Mouse (Mus musculus): ENCODE results near the gene Crp. TPM values are rescaled to one million over a fixed set of nuclear protein-coding genes. Genes with fewer than 3 reads are reported as not detected.
A peak's percentile ranks its signal among the peaks of the same experiment; 100 is the strongest.

Crp gene
- polyA plus RNA-seq (2016; fragmentation: Nextera tagmentation; extraction: Ambion mirVana) = not detected in 2 replicates

DNA sequence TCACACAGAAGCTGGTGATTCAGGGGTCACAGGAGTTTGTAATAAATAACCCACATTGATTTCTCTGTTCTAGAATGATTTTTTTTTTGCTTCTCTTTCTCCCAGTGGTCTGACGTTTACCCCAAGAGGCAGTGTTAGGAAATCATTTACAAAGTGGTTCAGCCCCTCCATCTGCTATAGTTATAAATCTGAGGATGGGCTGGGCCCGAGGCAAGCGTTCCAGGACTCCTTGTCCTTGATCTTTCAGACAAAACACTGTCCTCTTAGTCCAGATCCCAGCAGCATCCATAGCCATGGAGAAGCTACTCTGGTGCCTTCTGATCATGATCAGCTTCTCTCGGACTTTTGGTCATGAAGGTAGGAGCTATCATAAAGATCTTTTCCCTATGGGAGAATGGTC, at the start of gene Crp:
Gene Crp, plus strand, starts transcription at position 212 of the 400 bp plus-strand sequence.
- H3K4me3 ChIP-seq = no peak within 1 kb of the TSS
- H3K27me3 ChIP-seq (replicated peaks; ENCODE audit: low read depth, poor library complexity, severe bottlenecking) = no peaks in the 10 kb centered on the region
- H3K9me3 ChIP-seq = no peaks in the 10 kb centered on the region
- H3K4me1 ChIP-seq = no peaks in the 10 kb centered on the region
- no peak within 1 kb of the TSS for H3K27ac ChIP-seq (replicated peaks)
- DNase-seq (ENCODE audit: low spot score) = no peak
- H3K36me3 ChIP-seq (replicated peaks) = no peaks in the 10 kb centered on the region
- WGBS = 83% methylated on average over 4 of the region's 4 CpGs

DNA sequence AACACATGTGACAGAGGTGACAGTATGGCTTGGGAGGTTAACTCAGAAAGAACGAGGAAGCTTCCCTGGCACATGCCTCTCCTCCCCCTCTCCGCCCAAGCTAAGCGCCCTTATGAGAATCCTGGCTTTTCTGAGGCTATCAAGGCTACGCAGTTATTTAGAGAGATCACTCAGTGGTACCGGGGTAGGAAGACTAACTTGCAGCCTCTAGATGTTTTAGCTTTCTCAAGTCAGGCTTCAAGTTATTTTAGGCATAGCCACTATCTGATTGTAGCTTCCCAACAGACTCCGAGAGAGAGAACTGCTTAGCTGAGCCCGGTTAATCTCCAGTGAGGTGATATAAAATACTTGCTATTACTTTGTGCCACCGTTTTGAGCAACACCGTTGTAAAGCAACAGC, 48.5 kb upstream of the Crp start:
- DNase-seq (ENCODE audit: low spot score) = no peak
- no peak overlapping the region for H3K4me3 ChIP-seq
- no peaks in the 10 kb centered on the region for H3K9me3 ChIP-seq
- WGBS = 87% methylated on average over 9 of the region's 9 CpGs
- H3K4me1 ChIP-seq = 0 out of 2 replicates have a peak, but pooled peaks cover 3% of the 10 kb centered on the region
- no peak overlapping the region for H3K27ac ChIP-seq (replicated peaks)
- no peaks in the 10 kb centered on the region for H3K36me3 ChIP-seq (replicated peaks)
- H3K27me3 ChIP-seq (replicated peaks; ENCODE audit: low read depth, poor library complexity, severe bottlenecking) = no peaks in the 10 kb centered on the region

DNA sequence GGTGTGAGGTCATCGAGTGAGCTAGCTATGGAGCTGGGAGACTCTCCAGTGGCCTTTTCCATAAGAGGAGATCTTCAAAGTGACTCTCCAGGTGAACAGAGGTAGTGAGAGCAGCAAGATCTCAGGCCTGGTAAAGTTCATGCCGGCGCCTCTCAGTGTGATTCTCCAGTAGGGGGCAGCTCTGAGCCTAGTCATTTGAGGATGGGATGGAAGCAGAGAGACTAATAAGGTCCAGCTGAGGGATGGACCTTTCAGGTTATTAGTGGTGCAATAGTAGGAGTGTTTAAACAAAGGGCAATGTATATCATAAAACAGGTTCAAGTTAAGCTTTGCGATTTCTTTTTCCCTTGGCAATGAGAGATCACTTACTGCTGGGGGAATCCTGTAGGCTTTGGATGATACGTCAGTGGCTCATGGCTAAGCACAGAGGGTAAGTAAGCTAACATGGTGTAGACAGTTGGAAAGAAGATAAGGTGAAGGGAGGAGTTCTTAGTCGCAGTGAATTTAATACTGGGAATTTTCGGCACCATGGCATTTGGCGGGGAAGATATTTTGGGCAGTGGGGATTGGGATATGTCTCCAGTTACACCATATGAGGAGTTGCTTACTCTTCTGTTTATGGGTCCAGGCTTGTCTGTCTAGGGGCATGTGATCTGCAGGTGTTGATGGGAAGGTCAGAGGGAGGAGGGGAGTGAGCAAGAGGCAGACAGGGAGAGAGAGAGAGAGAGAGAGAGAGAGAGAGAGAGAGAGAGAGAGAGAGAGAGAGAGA, 47.2 kb upstream of the Crp start:
- WGBS = 58% methylated on average over 8 of the region's 8 CpGs
- Histone ChIP-seq H3K9me3 (no peaks in the 10 kb centered on the region), H3K27ac (replicated peaks) (no peak overlapping the region), H3K27me3 (replicated peaks; ENCODE audit: low read depth, poor library complexity, severe bottlenecking) (no peaks in the 10 kb centered on the region), H3K4me3 (no peak overlapping the region), H3K4me1 (0 out of 2 replicates have a peak, but pooled peaks cover 3% of the 10 kb centered on the region), H3K36me3 (replicated peaks) (no peaks in the 10 kb centered on the region)
- peak; percentile 42 for DNase-seq (ENCODE audit: low spot score)

DNA sequence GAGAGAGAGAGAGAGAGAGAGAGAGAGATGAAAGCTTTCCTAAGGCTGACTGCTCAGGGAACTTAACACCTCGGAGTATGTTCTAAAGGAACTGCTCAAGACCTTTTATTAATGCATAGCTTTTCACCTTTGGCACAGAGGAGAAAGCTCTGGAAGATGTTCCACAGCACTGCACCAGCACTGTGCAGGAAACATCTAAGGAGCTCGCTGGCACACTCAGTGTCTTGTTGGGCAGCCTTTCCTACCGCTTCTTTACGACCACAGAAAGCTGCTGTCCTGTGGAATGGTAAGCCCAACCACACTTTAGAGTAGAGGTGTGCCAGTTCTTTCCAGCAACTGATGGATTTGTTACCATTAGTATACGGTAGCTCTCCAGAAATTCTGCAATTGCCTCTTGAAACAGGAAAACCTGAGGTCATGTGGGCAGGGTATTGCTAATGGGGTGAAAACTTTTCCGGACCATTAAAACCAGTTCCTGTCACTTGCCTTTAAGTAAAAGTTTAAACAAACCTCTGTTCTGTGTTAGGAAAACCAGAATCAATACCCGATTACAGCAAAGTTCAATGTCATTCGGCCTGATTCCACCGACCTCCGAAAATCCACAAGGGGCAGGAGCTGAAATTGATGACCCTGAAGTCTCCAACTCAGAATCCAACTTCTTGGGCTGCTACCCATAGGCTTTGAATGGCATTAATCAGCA, 46.4 kb upstream of the Crp start:
- Histone ChIP-seq H3K9me3 (no peaks in the 10 kb centered on the region), H3K27ac (replicated peaks) (no peak overlapping the region), H3K27me3 (replicated peaks; ENCODE audit: low read depth, poor library complexity, severe bottlenecking) (no peaks in the 10 kb centered on the region), H3K4me3 (no peak overlapping the region), H3K36me3 (replicated peaks) (no peaks in the 10 kb centered on the region), H3K4me1 (0 out of 2 replicates have a peak, but pooled peaks cover 3% of the 10 kb centered on the region)
- DNase-seq (ENCODE audit: low spot score) = no peak
- WGBS = 87% methylated on average over 10 of the region's 10 CpGs

DNA sequence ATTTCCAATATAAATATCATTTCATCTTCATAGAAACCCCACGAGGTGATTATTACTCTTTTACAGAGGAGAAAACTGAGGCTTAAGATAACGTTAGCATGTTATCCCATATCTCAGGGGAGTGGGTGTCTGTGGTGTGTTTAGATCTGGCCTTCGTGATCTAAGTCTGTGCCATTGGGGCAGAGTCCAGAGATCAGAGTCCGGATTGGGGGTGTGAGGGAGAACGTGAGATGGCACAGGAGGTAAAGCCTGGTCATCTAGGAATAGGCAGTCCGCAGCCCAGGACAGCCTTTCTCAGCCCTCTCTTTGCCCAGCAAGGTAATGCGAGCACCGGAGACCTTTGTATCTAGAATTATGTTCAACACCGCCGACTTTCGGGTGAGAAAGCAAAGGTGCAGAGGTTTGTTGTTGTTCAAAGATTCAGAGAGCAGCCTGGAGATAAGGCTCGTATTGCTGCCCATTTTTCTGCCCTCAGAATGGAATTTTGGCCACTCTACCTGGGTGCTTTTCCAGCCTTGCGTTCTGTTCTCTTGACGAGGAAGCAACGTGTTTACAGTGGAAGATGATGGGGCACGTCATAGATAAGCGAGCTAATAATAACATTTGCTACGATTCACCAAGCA, 45.7 kb upstream of the Crp start:
- Histone ChIP-seq H3K27me3 (replicated peaks; ENCODE audit: low read depth, poor library complexity, severe bottlenecking) (no peaks in the 10 kb centered on the region), H3K4me1 (0 out of 2 replicates have a peak, but pooled peaks cover 3% of the 10 kb centered on the region), H3K27ac (replicated peaks) (no peak overlapping the region), H3K36me3 (replicated peaks) (no peaks in the 10 kb centered on the region), H3K9me3 (no peaks in the 10 kb centered on the region), H3K4me3 (no peak overlapping the region)
- no peak for DNase-seq (ENCODE audit: low spot score)
- WGBS = 87% methylated on average over 18 of the region's 18 CpGs

DNA sequence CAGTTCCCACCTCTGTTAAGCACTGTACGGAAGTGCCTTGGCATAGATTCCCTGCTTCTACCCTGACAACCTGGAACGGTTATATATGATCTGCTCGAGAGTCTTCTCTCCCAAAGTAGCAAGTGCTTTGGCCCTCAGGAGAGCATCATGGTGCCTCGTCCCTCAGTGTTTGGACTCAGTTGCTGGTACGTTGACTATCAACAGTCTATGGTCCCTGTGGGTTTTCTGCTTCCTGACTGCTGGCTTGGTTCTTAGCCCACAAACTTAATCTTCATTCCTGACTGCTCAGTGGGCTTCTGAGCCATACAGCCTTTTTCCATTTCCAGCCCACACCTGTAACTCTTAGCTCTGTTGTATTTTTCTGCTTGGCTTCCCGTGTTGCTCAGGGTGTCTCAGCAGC, 44.0 kb upstream of the Crp start:
- Histone ChIP-seq H3K36me3 (replicated peaks) (no peaks in the 10 kb centered on the region), H3K27ac (replicated peaks) (no peak overlapping the region), H3K4me3 (no peak overlapping the region), H3K4me1 (no peaks in the 10 kb centered on the region), H3K27me3 (replicated peaks; ENCODE audit: low read depth, poor library complexity, severe bottlenecking) (no peaks in the 10 kb centered on the region), H3K9me3 (no peaks in the 10 kb centered on the region)
- no peak for DNase-seq (ENCODE audit: low spot score)
- WGBS = 87% methylated on average over 6 of the region's 6 CpGs

DNA sequence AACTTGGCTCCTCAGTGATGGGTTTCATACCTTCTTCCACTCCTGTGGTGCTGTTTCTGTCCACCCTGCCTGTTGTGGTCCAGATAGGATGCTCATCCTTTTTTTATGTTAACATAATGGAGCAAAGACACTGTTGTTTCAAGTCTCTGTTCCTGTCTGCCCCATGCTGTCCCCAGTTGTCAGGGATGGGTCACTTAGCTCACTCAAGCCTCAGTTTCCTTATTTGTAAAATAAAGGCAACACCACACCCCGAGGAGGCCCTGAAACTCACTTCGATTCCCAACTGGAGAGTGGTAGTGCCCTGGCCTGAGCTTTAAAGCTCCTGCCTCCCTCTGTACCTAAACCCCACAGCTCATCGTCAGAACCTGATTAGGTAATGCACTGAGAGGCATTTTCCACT, 40.6 kb upstream of the Crp start:
- no peak overlapping the region for H3K4me3 ChIP-seq
- no peaks in the 10 kb centered on the region for H3K4me1 ChIP-seq
- H3K36me3 ChIP-seq (replicated peaks) = no peaks in the 10 kb centered on the region
- DNase-seq (ENCODE audit: low spot score) = no peak
- H3K9me3 ChIP-seq = no peaks in the 10 kb centered on the region
- H3K27ac ChIP-seq (replicated peaks) = no peak overlapping the region
- H3K27me3 ChIP-seq (replicated peaks; ENCODE audit: low read depth, poor library complexity, severe bottlenecking) = no peaks in the 10 kb centered on the region
- 67% methylated on average over 3 of the region's 3 CpGs for WGBS

DNA sequence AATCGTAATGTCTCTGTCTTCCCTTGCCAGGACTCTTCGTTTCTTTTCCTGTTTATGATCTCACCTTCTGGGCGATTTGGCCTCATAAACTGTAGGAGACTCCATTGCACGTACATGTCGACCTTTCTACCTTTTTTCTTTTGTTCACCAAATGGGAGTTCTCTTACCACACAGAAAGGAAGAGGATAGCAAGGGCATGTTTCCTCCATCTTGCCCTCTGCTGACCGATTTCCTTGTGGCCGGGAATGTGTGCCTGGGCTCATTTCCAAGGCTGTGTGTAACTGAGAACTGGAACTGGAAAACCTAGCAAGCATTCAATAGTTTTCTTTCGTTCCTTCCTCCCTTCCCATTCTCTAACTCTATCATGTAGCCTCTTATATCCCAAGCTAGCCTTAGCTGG, 38.2 kb upstream of the Crp start:
- WGBS = 90% methylated on average over 8 of the region's 8 CpGs
- no peak for DNase-seq (ENCODE audit: low spot score)
- Histone ChIP-seq H3K27ac (replicated peaks) (no peak overlapping the region), H3K4me1 (no peaks in the 10 kb centered on the region), H3K4me3 (no peak overlapping the region), H3K9me3 (no peaks in the 10 kb centered on the region), H3K27me3 (replicated peaks; ENCODE audit: low read depth, poor library complexity, severe bottlenecking) (no peaks in the 10 kb centered on the region), H3K36me3 (replicated peaks) (no peaks in the 10 kb centered on the region)

DNA sequence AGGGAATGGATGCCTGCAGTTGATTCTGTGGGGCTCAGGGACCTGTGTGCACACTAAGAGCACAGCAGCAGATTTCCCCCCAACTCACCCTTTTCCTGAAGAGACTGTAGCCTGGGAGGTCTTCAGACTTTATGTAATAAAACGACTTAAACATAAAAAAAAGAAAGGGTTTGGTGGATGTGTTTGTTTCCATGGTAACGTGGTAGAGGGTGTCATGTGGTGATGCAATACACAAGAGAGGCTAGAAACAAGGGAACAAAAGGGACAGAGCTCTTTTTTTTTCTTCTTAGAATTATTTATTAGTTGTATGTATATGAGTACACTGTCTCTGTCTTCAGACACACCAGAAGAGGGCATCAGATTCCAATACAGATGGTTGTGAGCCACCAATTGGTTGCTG, 32.4 kb upstream of the Crp start:
- H3K27ac ChIP-seq (replicated peaks) = no peak overlapping the region
- no peaks in the 10 kb centered on the region for H3K4me1 ChIP-seq
- H3K27me3 ChIP-seq (replicated peaks; ENCODE audit: low read depth, poor library complexity, severe bottlenecking) = no peaks in the 10 kb centered on the region
- H3K36me3 ChIP-seq (replicated peaks) = no peaks in the 10 kb centered on the region
- no peak for DNase-seq (ENCODE audit: low spot score)
- H3K4me3 ChIP-seq = no peak overlapping the region
- 67% methylated on average over 2 of the region's 2 CpGs for WGBS
- H3K9me3 ChIP-seq = no peaks in the 10 kb centered on the region

DNA sequence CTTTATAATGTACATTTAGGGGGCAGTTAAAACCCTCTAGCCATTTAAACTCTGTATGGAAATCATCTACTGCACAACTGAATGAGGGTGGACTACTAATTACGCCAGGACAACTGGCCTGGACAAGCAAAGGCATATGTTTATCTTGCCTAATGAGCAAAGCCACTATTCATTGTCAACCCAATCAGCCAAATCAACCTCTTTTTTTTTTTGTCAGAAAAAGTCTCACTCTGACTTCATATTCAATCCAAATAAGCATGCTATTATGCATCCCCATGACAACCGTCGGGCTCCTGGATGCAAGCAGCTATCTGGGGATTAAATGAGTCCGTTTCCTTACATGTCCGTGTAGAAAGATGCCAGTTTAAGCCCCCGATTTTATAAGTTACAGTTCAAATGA, 30.3 kb upstream of the Crp start:
- no peak for DNase-seq (ENCODE audit: low spot score)
- H3K4me3 ChIP-seq = no peak overlapping the region
- no peaks in the 10 kb centered on the region for H3K4me1 ChIP-seq
- 69% methylated on average over 6 of the region's 6 CpGs for whole genome bisulfite sequencing
- no peaks in the 10 kb centered on the region for H3K36me3 ChIP-seq (replicated peaks)
- no peaks in the 10 kb centered on the region for H3K27me3 ChIP-seq (replicated peaks; ENCODE audit: low read depth, poor library complexity, severe bottlenecking)
- H3K9me3 ChIP-seq = no peaks in the 10 kb centered on the region
- H3K27ac ChIP-seq (replicated peaks) = no peak overlapping the region

DNA sequence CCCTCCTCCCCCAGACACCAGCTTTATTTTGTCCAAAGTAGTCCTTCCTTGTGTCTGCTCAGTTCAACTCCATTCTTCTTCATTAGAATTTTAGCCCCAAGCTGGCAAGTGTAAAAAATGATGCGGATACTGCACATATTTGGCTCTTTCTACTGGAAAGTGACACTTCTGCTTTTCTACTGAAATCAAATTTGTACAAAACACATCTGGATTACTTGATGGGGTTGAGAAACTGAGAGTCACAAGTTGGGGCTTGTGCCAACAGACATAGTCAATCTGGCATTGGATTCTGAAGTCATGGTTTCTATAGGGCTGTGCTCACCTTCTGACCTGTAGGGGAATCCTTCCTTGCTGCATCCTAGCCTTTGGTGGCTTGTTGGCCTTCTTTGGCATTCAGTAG, 27.1 kb upstream of the Crp start:
- Histone ChIP-seq H3K27me3 (replicated peaks; ENCODE audit: low read depth, poor library complexity, severe bottlenecking) (no peaks in the 10 kb centered on the region), H3K27ac (replicated peaks) (no peak overlapping the region), H3K4me3 (no peak overlapping the region), H3K4me1 (no peaks in the 10 kb centered on the region), H3K9me3 (no peaks in the 10 kb centered on the region), H3K36me3 (replicated peaks) (no peaks in the 10 kb centered on the region)
- DNase-seq (ENCODE audit: low spot score) = no peak
- 91% methylated on average over 1 of the region's 1 CpGs for WGBS

DNA sequence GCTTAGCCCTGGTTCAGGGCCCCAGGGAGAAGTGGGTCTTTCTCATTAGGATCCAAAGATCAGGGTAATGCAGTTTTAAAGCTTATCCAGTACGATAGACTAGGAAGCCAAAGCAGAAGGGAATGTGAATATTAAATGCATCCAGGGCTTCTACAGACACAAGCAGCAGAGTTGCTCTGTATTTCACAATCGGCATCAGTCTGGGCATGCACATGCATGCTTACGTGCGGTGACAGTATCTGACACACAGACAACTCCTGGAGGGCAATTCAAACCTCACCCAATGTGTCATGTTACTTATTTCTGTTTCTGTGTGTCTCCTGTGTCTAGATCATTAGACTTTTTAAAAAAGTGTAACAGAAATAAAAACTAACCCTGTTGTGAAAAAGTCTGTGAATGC, 17.1 kb upstream of the Crp start:
- Histone ChIP-seq H3K9me3 (no peaks in the 10 kb centered on the region), H3K27ac (replicated peaks) (no peak overlapping the region), H3K27me3 (replicated peaks; ENCODE audit: low read depth, poor library complexity, severe bottlenecking) (no peaks in the 10 kb centered on the region), H3K36me3 (replicated peaks) (no peaks in the 10 kb centered on the region), H3K4me3 (no peak overlapping the region), H3K4me1 (no peaks in the 10 kb centered on the region)
- 88% methylated on average over 4 of the region's 4 CpGs for WGBS
- DNase-seq (ENCODE audit: low spot score) = no peak

DNA sequence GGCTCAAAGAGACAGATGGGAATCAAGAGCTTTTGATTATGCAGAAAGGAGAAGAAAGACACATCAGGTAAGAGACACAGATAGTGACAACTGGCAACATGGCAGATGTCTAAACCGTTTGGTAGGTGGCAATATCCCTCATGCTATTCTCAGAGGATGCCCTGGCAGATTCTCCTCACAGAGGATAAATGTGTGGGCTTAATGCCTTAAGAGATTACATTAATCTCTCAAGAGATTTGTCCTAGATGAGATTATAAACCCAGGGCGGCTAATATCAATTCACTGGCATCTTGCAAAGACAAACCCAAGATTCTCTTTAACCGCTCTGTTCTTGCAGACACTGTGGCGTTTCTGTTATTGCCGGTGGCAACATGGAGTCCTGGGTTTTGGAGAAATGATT, 14.3 kb upstream of the Crp start:
- 92% methylated on average over 5 of the region's 5 CpGs for WGBS

More for the DNA sequence above, 14.3 kb upstream of the Crp start:
- H3K4me3 ChIP-seq = no peak overlapping the region
- no peak for DNase-seq (ENCODE audit: low spot score)
- H3K36me3 ChIP-seq (replicated peaks) = no peaks in the 10 kb centered on the region
- H3K4me1 ChIP-seq = no peaks in the 10 kb centered on the region
- no peaks in the 10 kb centered on the region for H3K27me3 ChIP-seq (replicated peaks; ENCODE audit: low read depth, poor library complexity, severe bottlenecking)
- no peaks in the 10 kb centered on the region for H3K9me3 ChIP-seq
- no peak overlapping the region for H3K27ac ChIP-seq (replicated peaks)

Measured in embryonic facial prominence, embryonic 10.5 days (tissue).